Mouse (Mus musculus) kidney, adult 9 months (tissue): ENCODE measurements around the gene Gm20683.
A peak's percentile ranks its signal among the peaks of the same experiment; 100 is the strongest.

ENCODE experiments used
- DNase-seq: peaks from one replicate; pipeline ENCODE4 v3.0.0; 2022

Gene Gm20683

GRCm38 (mm10) chr17:25792615-25793014, 48.9 kb downstream of the Gm20683 start, which contains the start of gene Fam173a:
Gene Fam173a, minus strand, starts transcription at chr17:25792901.
- peak; percentile 82 for DNase-seq

- peak; percentile 81 for DNase-seq
Observed at GRCm38 (mm10) chr17:25791843-25792527, 49.6 kb downstream of the Gm20683 start.

- no peak for DNase-seq
Observed at GRCm38 (mm10) chr17:25791320-25791842, 50.2 kb downstream of the Gm20683 start.

GRCm38 (mm10) chr17:25786781-25787504, 54.6 kb downstream of the Gm20683 start:
- no peak for DNase-seq

GRCm38 (mm10) chr17:25786280-25786679, 55.3 kb downstream of the Gm20683 start, which contains the start of gene Ccdc78:
Gene Ccdc78, plus strand, starts transcription at chr17:25786580.
- no peak for DNase-seq

- peak; percentile 98 for DNase-seq
Observed at GRCm38 (mm10) chr17:25785281-25785745, 56.2 kb downstream of the Gm20683 start, which contains the start of gene Haghl. Gene Haghl, minus strand, starts transcription at chr17:25785673.
